Mouse (Mus musculus): Measurements from ENCODE around the gene Cdc34. TPM values are rescaled to one million over a fixed set of nuclear protein-coding genes. Genes with fewer than 3 reads are reported as not detected.
"Not testable (repeated sequence)": the region's sequence is repeated elsewhere in the genome, so short reads cannot be mapped to it uniquely, and the experiment has no call there.

Gene Cdc34
- total and polyA plus RNA-seq, 2 experiments from 2014 or later: 61.9 to 67.9 TPM

- Histone ChIP-seq H3K36me3 (ENCODE audit: insufficient read depth) (no peaks in the 10 kb centered on the region), H3K27ac (ENCODE audit: low read depth, low read length) (no peak overlapping the region), H3K27me3 (ENCODE audit: insufficient read depth, low read length) (no peaks in the 10 kb centered on the region), H3K9ac (no peak overlapping the region), H3K4me1 (ENCODE audit: insufficient read depth) (peaks cover 6% of the 10 kb centered on the region; the same call in 1 of the 2 replicates), H3K4me2 (ENCODE audit: low read depth) (no peak overlapping the region), H3K9me3 (ENCODE audit: low read length) (no peaks in the 10 kb centered on the region), H3K4me3 (ENCODE audit: low read depth, low read length) (no peak overlapping the region)
- peak; percentile 21; the same call in 1 of the 2 replicates for ATAC-seq
- DNase-seq: peak; percentile 57
- WGBS: 58% methylated on average over 13 of the region's 13 CpGs
- TF ChIP-seq CTCF (IDR thresholded peaks at IDR 0.05; ENCODE audit: low read depth): peak; percentile 80
Observed at GRCm38 (mm10) chr10:79695231-79696128, 13.5 kb downstream of the Cdc34 start.

- DNase-seq: no peak
- Histone ChIP-seq H3K4me1 (ENCODE audit: insufficient read depth) (peaks cover 6% of the 10 kb centered on the region; the same call in 1 of the 2 replicates), H3K36me3 (ENCODE audit: insufficient read depth) (no peaks in the 10 kb centered on the region), H3K27ac (ENCODE audit: low read depth, low read length) (no peak overlapping the region), H3K27me3 (ENCODE audit: insufficient read depth, low read length) (no peaks in the 10 kb centered on the region), H3K4me2 (ENCODE audit: low read depth) (no peak overlapping the region), H3K9me3 (ENCODE audit: low read length) (no peaks in the 10 kb centered on the region), H3K4me3 (ENCODE audit: low read depth, low read length) (no peak overlapping the region), H3K9ac (no peak overlapping the region)
- 64% methylated on average over 9 of the region's 9 CpGs for WGBS
- no peak for TF ChIP-seq CTCF (IDR thresholded peaks at IDR 0.05; ENCODE audit: low read depth)
- ATAC-seq: no peak
Observed at GRCm38 (mm10) chr10:79696129-79696651, 14.2 kb downstream of the Cdc34 start.

- no peak for TF ChIP-seq CTCF (IDR thresholded peaks at IDR 0.05; ENCODE audit: low read depth)
- H3K4me2 ChIP-seq (ENCODE audit: low read depth): no peak overlapping the region
- H3K27ac ChIP-seq (ENCODE audit: low read depth, low read length): no peak overlapping the region
- peaks cover 6% of the 10 kb centered on the region; the same call in 1 of the 2 replicates for H3K4me1 ChIP-seq (ENCODE audit: insufficient read depth)
- 76% methylated on average over 6 of the region's 6 CpGs for WGBS
- no peak for DNase-seq
- H3K27me3 ChIP-seq (ENCODE audit: insufficient read depth, low read length): no peaks in the 10 kb centered on the region
- no peak for ATAC-seq
- no peaks in the 10 kb centered on the region for H3K36me3 ChIP-seq (ENCODE audit: insufficient read depth)
- no peak overlapping the region for H3K9ac ChIP-seq
- no peaks in the 10 kb centered on the region for H3K9me3 ChIP-seq (ENCODE audit: low read length)
- H3K4me3 ChIP-seq (ENCODE audit: low read depth, low read length): no peak overlapping the region
Observed at GRCm38 (mm10) chr10:79697916-79698315, 15.9 kb downstream of the Cdc34 start.

- DNase-seq: no peak
- Histone ChIP-seq H3K4me2 (ENCODE audit: low read depth) (no peak overlapping the region), H3K4me3 (ENCODE audit: low read depth, low read length) (no peak overlapping the region), H3K4me1 (ENCODE audit: insufficient read depth) (peaks cover 6% of the 10 kb centered on the region; the same call in 1 of the 2 replicates), H3K27ac (ENCODE audit: low read depth, low read length) (no peak overlapping the region), H3K27me3 (ENCODE audit: insufficient read depth, low read length) (no peaks in the 10 kb centered on the region), H3K36me3 (ENCODE audit: insufficient read depth) (no peaks in the 10 kb centered on the region), H3K9me3 (ENCODE audit: low read length) (no peaks in the 10 kb centered on the region), H3K9ac (no peak overlapping the region)
- WGBS: 92% methylated on average over 6 of the region's 6 CpGs
- TF ChIP-seq CTCF (IDR thresholded peaks at IDR 0.05; ENCODE audit: low read depth): no peak
- no peak for ATAC-seq
Observed at GRCm38 (mm10) chr10:79698459-79698858, 16.5 kb downstream of the Cdc34 start.

GRCm38 (mm10) chr10:79700676-79701075, 18.7 kb downstream of the Cdc34 start:
- DNase-seq (no peak), ATAC-seq (no peak)
- 54% methylated on average over 7 of the region's 7 CpGs for WGBS
- H3K9me3 ChIP-seq (ENCODE audit: low read length): no peaks in the 10 kb centered on the region
- H3K27me3 ChIP-seq (ENCODE audit: insufficient read depth, low read length): no peaks in the 10 kb centered on the region
- no peaks in the 10 kb centered on the region for H3K36me3 ChIP-seq (ENCODE audit: insufficient read depth)
- no peak overlapping the region for H3K4me3 ChIP-seq (ENCODE audit: low read depth, low read length)
- no peak for TF ChIP-seq CTCF (IDR thresholded peaks at IDR 0.05; ENCODE audit: low read depth)
- no peak overlapping the region for H3K27ac ChIP-seq (ENCODE audit: low read depth, low read length)
- no peak overlapping the region for H3K9ac ChIP-seq
- H3K4me2 ChIP-seq (ENCODE audit: low read depth): no peak overlapping the region
- peaks cover 10% of the 10 kb centered on the region for H3K4me1 ChIP-seq (ENCODE audit: insufficient read depth)

GRCm38 (mm10) chr10:79701443-79702129, 19.6 kb downstream of the Cdc34 start:
- H3K36me3 ChIP-seq (ENCODE audit: insufficient read depth): no peaks in the 10 kb centered on the region
- H3K27ac ChIP-seq (ENCODE audit: low read depth, low read length): no peak overlapping the region
- H3K4me3 ChIP-seq (ENCODE audit: low read depth, low read length): no peak overlapping the region
- H3K9ac ChIP-seq: no peak overlapping the region
- H3K27me3 ChIP-seq (ENCODE audit: insufficient read depth, low read length): no peaks in the 10 kb centered on the region
- H3K9me3 ChIP-seq (ENCODE audit: low read length): no peaks in the 10 kb centered on the region
- TF ChIP-seq CTCF (IDR thresholded peaks at IDR 0.05; ENCODE audit: low read depth): no peak
- ATAC-seq (no peak), DNase-seq (no peak)
- 69% methylated on average over 10 of the region's 10 CpGs for WGBS
- no peak overlapping the region for H3K4me2 ChIP-seq (ENCODE audit: low read depth)
- H3K4me1 ChIP-seq (ENCODE audit: insufficient read depth): peaks cover 14% of the 10 kb centered on the region; the same call in 1 of the 2 replicates

GRCm38 (mm10) chr10:79702970-79703369, 21.0 kb downstream of the Cdc34 start:
- H3K4me1 ChIP-seq (ENCODE audit: insufficient read depth): peaks cover 14% of the 10 kb centered on the region; the same call in 1 of the 2 replicates
- not testable (repeated sequence) for H3K4me3 ChIP-seq (ENCODE audit: low read depth, low read length); H3K9me3 ChIP-seq (ENCODE audit: low read length); H3K36me3 ChIP-seq (ENCODE audit: insufficient read depth); H3K9ac ChIP-seq; H3K4me2 ChIP-seq (ENCODE audit: low read depth); DNase-seq; H3K27ac ChIP-seq (ENCODE audit: low read depth, low read length); H3K27me3 ChIP-seq (ENCODE audit: insufficient read depth, low read length); ATAC-seq
- 92% methylated on average over 3 of the region's 4 CpGs for WGBS
